Mouse (Mus musculus): ENCODE measurements around the gene Cyp2d22.
"Not testable (repeated sequence)": the region's sequence is repeated elsewhere in the genome, so short reads cannot be mapped to it uniquely, and the experiment has no call there.

Gene Cyp2d22

GRCm38 (mm10) chr15:82375855-82376254 is 4.2 kb downstream of the Cyp2d22 start:
- no peak for DNase-seq

- DNase-seq, result no peak
Observed at GRCm38 (mm10) chr15:82374437-82374836, 5.6 kb downstream of the Cyp2d22 start.

- DNase-seq, result no peak
Observed at GRCm38 (mm10) chr15:82372991-82373390, 7.1 kb downstream of the Cyp2d22 start.

- no peak for DNase-seq
Observed at GRCm38 (mm10) chr15:82372446-82372845, 7.6 kb downstream of the Cyp2d22 start.

GRCm38 (mm10) chr15:82368851-82369250 is 11.2 kb downstream of the Cyp2d22 start:
- no peak for DNase-seq

GRCm38 (mm10) chr15:82368146-82368545 is 11.9 kb downstream of the Cyp2d22 start:
- no peak for DNase-seq

- DNase-seq, result not testable (repeated sequence)
Observed at GRCm38 (mm10) chr15:82364561-82364960, 15.5 kb downstream of the Cyp2d22 start.

- DNase-seq, result not testable (repeated sequence)
Observed at GRCm38 (mm10) chr15:82363801-82364200, 16.3 kb downstream of the Cyp2d22 start.

GRCm38 (mm10) chr15:82362234-82362633 is 17.8 kb downstream of the Cyp2d22 start:
- DNase-seq, result no peak

GRCm38 (mm10) chr15:82361459-82362018 is 18.5 kb downstream of the Cyp2d22 start:
- no peak for DNase-seq

- DNase-seq, result no peak
Observed at GRCm38 (mm10) chr15:82358431-82359260, 21.4 kb downstream of the Cyp2d22 start.

- peak; percentile 96 for DNase-seq
Observed at GRCm38 (mm10) chr15:82354126-82354945, 25.7 kb downstream of the Cyp2d22 start, which contains the start of gene Ndufa6. Ndufa6 (minus strand) TSS chr15:82354322.

- no peak for DNase-seq
Observed at GRCm38 (mm10) chr15:82353745-82354113, 26.3 kb downstream of the Cyp2d22 start.

- no peak for DNase-seq
Observed at GRCm38 (mm10) chr15:82353078-82353744, 26.8 kb downstream of the Cyp2d22 start.

- DNase-seq, result no peak
Observed at GRCm38 (mm10) chr15:82351480-82351879, 28.6 kb downstream of the Cyp2d22 start.

- DNase-seq, result no peak
Observed at GRCm38 (mm10) chr15:82350349-82350748, 29.7 kb downstream of the Cyp2d22 start.

- DNase-seq, result no peak
Observed at GRCm38 (mm10) chr15:82348999-82349341, 31.1 kb downstream of the Cyp2d22 start.

- DNase-seq, result no peak
Observed at GRCm38 (mm10) chr15:82348258-82348998, 31.6 kb downstream of the Cyp2d22 start.

GRCm38 (mm10) chr15:82347852-82348251 is 32.2 kb downstream of the Cyp2d22 start:
- no peak for DNase-seq

- no peak for DNase-seq
Observed at GRCm38 (mm10) chr15:82347303-82347676, 32.8 kb downstream of the Cyp2d22 start.

GRCm38 (mm10) chr15:82346580-82347302 is 33.3 kb downstream of the Cyp2d22 start:
- no peak for DNase-seq
